Mouse (Mus musculus): ENCODE results near the gene Pdss2. TPM values are rescaled to one million over a fixed set of nuclear protein-coding genes. Genes with fewer than 3 reads are reported as not detected.

Pdss2 gene
- total RNA-seq, 1 experiment: 16.6 TPM

DNA sequence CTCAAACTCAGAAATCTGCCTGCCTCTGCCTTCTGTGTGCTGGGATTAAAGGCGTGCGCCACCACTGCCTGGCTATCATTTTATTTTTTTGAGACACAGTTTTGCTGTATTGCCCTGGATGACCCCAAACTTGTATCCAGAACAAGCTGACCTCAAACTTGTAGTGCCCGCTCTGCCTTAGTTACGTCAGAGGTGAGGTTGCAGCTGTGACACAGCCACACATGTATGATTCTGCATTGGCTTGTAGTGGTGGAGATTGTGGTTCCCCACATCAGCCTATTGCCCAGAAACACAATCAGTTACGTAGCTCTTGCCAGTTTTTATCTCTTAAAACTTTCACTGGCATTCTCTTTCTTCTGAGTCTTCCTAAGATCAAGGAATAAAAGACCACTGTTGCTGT is 108.5 kb downstream of the Pdss2 start:
- in situ Hi-C loops (cut with MboI; ENCODE audit: low sequenced_read_pairs in 2 of 2, unreplicated experiment in 2 of 2): no loop called here
- TF ChIP-seq HCFC1 (IDR thresholded peaks at IDR 0.05; ENCODE audit: borderline replicate concordance, insufficient read depth, low read length) (no peak), ZNF384 (IDR thresholded peaks at IDR 0.05; ENCODE audit: low read depth, low read length) (no peak), CHD2 (IDR thresholded peaks at IDR 0.05; ENCODE audit: low read depth, low read length) (no peak), MAFK (IDR thresholded peaks at IDR 0.05; ENCODE audit: insufficient read depth, low read depth, low read length) (no peak), ZC3H11A (IDR thresholded peaks at IDR 0.05; ENCODE audit: borderline replicate concordance, low read depth, low read length) (no peak)
- no peak overlapping the region for H3K4me3 ChIP-seq (ENCODE audit: insufficient read depth in 1 of 2, low read depth in 1 of 2, low read length in 2 of 2, poor library complexity in 1 of 2, severe bottlenecking in 1 of 2)
- H3K36me3 ChIP-seq (ENCODE audit: control insufficient read depth, insufficient read depth, low read length, poor library complexity, severe bottlenecking): no peaks in the 10 kb centered on the region
- DNase-seq (ENCODE audit: low read depth, low spot score): no peak
- H3K9ac ChIP-seq (ENCODE audit: insufficient read depth, low read depth, low read length, poor library complexity, severe bottlenecking): no peak overlapping the region
- no peaks in the 10 kb centered on the region for H3K9me3 ChIP-seq (ENCODE audit: control insufficient read depth, insufficient read depth, low read depth, low read length)
- H3K27ac ChIP-seq (ENCODE audit: insufficient read depth, low read depth, low read length, poor library complexity, severe bottlenecking): no peak overlapping the region
- H3K4me1 ChIP-seq (ENCODE audit: control insufficient read depth in 2 of 2, insufficient read depth in 2 of 2, low read length in 2 of 2, poor library complexity in 1 of 2): no peaks in the 10 kb centered on the region; a peak in 1 of 4 replicates

DNA sequence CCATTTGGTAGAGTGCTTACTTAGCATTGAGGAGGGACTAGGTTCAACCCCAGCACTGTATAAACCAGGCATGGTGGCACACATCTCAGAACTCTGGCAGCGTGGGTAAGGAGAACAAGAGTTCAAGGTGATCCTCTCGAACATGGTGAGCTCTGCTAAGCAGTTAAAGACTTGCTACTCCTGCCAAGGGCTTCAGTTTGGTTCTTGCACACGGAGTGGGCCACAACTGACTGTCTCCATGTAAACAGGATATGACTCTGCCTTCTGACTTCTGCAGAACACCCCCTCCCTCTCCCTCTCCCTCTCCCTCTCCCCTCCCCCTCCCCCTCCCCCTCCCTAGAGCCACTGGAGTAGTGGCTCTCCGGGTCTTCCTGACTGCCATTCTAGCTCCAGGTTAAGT is 109.4 kb downstream of the Pdss2 start:
- no peak for DNase-seq (ENCODE audit: low read depth, low spot score)
- Histone ChIP-seq H3K9ac (ENCODE audit: insufficient read depth, low read depth, low read length, poor library complexity, severe bottlenecking) (no peak overlapping the region), H3K4me3 (ENCODE audit: insufficient read depth in 1 of 2, low read depth in 1 of 2, low read length in 2 of 2, poor library complexity in 1 of 2, severe bottlenecking in 1 of 2) (no peak overlapping the region), H3K36me3 (ENCODE audit: control insufficient read depth, insufficient read depth, low read length, poor library complexity, severe bottlenecking) (no peaks in the 10 kb centered on the region), H3K9me3 (ENCODE audit: control insufficient read depth, insufficient read depth, low read depth, low read length) (no peaks in the 10 kb centered on the region), H3K4me1 (ENCODE audit: control insufficient read depth in 2 of 2, insufficient read depth in 2 of 2, low read length in 2 of 2, poor library complexity in 1 of 2) (no peaks in the 10 kb centered on the region; a peak in 1 of 4 replicates), H3K27ac (ENCODE audit: insufficient read depth, low read depth, low read length, poor library complexity, severe bottlenecking) (no peak overlapping the region)
- TF ChIP-seq HCFC1 (IDR thresholded peaks at IDR 0.05; ENCODE audit: borderline replicate concordance, insufficient read depth, low read length) (no peak), ZNF384 (IDR thresholded peaks at IDR 0.05; ENCODE audit: low read depth, low read length) (no peak), ZC3H11A (IDR thresholded peaks at IDR 0.05; ENCODE audit: borderline replicate concordance, low read depth, low read length) (no peak), CHD2 (IDR thresholded peaks at IDR 0.05; ENCODE audit: low read depth, low read length) (no peak), MAFK (IDR thresholded peaks at IDR 0.05; ENCODE audit: insufficient read depth, low read depth, low read length) (no peak)
- in situ Hi-C loops (cut with MboI; ENCODE audit: low sequenced_read_pairs in 2 of 2, unreplicated experiment in 2 of 2): no loop called here

DNA sequence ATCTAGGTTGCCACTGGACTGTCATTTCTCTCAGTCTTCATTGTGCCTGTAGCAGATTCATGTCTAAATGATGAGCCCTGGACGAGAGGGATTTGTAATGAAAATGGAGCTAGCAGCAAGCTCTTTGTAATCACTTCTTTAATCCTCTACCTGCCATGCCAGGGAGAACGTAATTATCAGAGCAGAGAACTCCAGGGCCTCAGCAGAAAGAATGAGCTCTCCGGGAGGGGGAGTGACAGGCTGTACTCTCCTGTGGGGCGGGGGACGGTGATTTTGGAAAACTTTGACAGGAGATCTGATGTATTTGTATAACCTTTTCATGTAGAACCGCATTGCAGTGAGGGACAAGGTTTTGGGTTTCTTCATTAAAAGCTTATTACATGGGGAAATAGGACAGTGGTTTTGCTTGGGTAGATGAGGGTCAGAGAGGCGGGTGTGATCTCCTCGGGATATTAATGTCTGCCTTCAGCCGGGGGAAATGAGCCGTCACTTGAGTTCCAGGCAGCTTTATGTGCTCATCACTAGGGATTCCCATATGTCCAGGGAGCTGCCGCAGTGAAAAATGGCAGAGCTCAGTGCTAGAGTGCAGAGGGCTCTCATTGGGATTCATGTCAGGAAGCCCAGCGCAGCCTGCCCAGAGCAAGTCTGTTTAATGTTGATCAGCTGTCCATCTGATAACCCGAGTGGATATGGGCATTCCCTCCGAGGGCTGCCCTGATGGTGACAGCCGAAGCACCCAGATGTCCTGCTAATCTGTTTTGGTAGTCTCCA is 110.8 kb downstream of the Pdss2 start:
- DNase-seq (ENCODE audit: low read depth, low spot score): no peak
- TF ChIP-seq HCFC1 (IDR thresholded peaks at IDR 0.05; ENCODE audit: borderline replicate concordance, insufficient read depth, low read length) (no peak), ZC3H11A (IDR thresholded peaks at IDR 0.05; ENCODE audit: borderline replicate concordance, low read depth, low read length) (no peak), CHD2 (IDR thresholded peaks at IDR 0.05; ENCODE audit: low read depth, low read length) (no peak), ZNF384 (IDR thresholded peaks at IDR 0.05; ENCODE audit: low read depth, low read length) (no peak), MAFK (IDR thresholded peaks at IDR 0.05; ENCODE audit: insufficient read depth, low read depth, low read length) (no peak)
- Histone ChIP-seq H3K9me3 (ENCODE audit: control insufficient read depth, insufficient read depth, low read depth, low read length) (no peaks in the 10 kb centered on the region), H3K4me3 (ENCODE audit: insufficient read depth in 1 of 2, low read depth in 1 of 2, low read length in 2 of 2, poor library complexity in 1 of 2, severe bottlenecking in 1 of 2) (no peak overlapping the region), H3K4me1 (ENCODE audit: control insufficient read depth in 2 of 2, insufficient read depth in 2 of 2, low read length in 2 of 2, poor library complexity in 1 of 2) (no peaks in the 10 kb centered on the region; a peak in 1 of 4 replicates), H3K27ac (ENCODE audit: insufficient read depth, low read depth, low read length, poor library complexity, severe bottlenecking) (no peak overlapping the region), H3K36me3 (ENCODE audit: control insufficient read depth, insufficient read depth, low read length, poor library complexity, severe bottlenecking) (no peaks in the 10 kb centered on the region), H3K9ac (ENCODE audit: insufficient read depth, low read depth, low read length, poor library complexity, severe bottlenecking) (no peak overlapping the region)
- in situ Hi-C loops (cut with MboI; ENCODE audit: low sequenced_read_pairs in 2 of 2, unreplicated experiment in 2 of 2): no loop called here

DNA sequence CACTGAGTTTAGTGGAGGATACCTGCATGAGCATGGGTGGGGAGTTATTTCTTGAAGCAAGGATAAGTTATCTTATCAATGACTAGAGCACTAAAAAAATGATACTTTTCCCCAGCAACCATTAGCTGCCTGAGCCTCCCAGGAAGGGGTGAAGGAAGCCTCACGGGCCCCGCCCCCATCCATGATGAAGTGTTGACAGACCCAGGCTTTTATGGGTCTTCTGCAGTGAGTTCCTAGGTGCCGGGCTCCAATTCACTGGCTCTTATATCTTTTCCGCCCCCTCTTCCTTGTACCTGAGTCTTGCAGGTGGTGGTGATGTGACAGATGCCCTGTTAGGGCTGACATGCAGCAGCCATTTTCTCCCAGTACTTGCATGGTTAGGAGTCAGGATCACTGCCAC is 114.6 kb downstream of the Pdss2 start:
- Histone ChIP-seq H3K4me1 (ENCODE audit: control insufficient read depth in 2 of 2, insufficient read depth in 2 of 2, low read length in 2 of 2, poor library complexity in 1 of 2) (no peaks in the 10 kb centered on the region; a peak in 1 of 4 replicates), H3K9me3 (ENCODE audit: control insufficient read depth, insufficient read depth, low read depth, low read length) (no peaks in the 10 kb centered on the region), H3K9ac (ENCODE audit: insufficient read depth, low read depth, low read length, poor library complexity, severe bottlenecking) (no peak overlapping the region), H3K4me3 (ENCODE audit: insufficient read depth in 1 of 2, low read depth in 1 of 2, low read length in 2 of 2, poor library complexity in 1 of 2, severe bottlenecking in 1 of 2) (no peak overlapping the region), H3K27ac (ENCODE audit: insufficient read depth, low read depth, low read length, poor library complexity, severe bottlenecking) (no peak overlapping the region), H3K36me3 (ENCODE audit: control insufficient read depth, insufficient read depth, low read length, poor library complexity, severe bottlenecking) (no peaks in the 10 kb centered on the region)
- DNase-seq (ENCODE audit: low read depth, low spot score): no peak
- TF ChIP-seq ZC3H11A (IDR thresholded peaks at IDR 0.05; ENCODE audit: borderline replicate concordance, low read depth, low read length): no peak
- no peak for TF ChIP-seq ZNF384 (IDR thresholded peaks at IDR 0.05; ENCODE audit: low read depth, low read length)
- TF ChIP-seq CHD2 (IDR thresholded peaks at IDR 0.05; ENCODE audit: low read depth, low read length): no peak
- TF ChIP-seq MAFK (IDR thresholded peaks at IDR 0.05; ENCODE audit: insufficient read depth, low read depth, low read length): no peak
- no peak for TF ChIP-seq HCFC1 (IDR thresholded peaks at IDR 0.05; ENCODE audit: borderline replicate concordance, insufficient read depth, low read length)
- in situ Hi-C loops (cut with MboI; ENCODE audit: low sequenced_read_pairs in 2 of 2, unreplicated experiment in 2 of 2): no loop called here

All from ES-E14 (cell line).